ENCODE assay signal across 15 mouse cellular contexts in the genomic region with DNA sequence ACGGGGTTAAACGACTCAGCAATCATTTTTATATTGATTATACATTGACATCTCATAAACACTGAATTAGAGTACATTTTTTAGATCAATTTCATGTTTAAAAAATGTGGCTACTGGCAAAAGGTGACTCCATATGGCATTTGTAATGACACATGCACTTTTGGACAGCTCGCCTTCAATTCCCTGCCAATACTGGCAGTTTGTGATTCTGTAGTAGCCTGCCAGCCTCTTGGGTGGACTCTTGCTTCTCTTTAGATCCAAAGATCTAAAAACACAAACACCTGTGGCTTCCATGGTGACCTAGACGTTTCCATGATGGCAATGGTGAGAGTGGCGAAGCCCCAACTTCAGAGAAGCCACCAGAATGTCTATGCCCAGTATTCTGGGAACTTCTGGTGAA.
"Had no signal": no experiment of that assay in that cellular context is flagged by ENCODE, and none has a peak within 500 bp of the region (broad histone marks: within the 10 kb centered on the region; RNA-seq: fewer than 3 reads in every experiment).

No protein-coding gene starts in this region.

- H3K27me3 ChIP-seq: liver, embryonic 15.5 days; neural tube, embryonic 13.5 days; stomach, embryonic 15.5 days had no signal

- DNase-seq: kidney, postnatal 10 days; lung, adult 2 months; lung, postnatal 4 days; right cerebral cortex, postnatal 14 days; thymus, adult 2 months; thymus, postnatal 25 days had no signal

- H3K4me3 ChIP-seq: left cerebral cortex, adult 2 months; limb, embryonic 10.5 days; liver, embryonic 15.5 days; midbrain, embryonic 10.5 days; neural tube, embryonic 13.5 days; stomach, embryonic 15.5 days had no signal

- H3K4me1 ChIP-seq: liver, embryonic 15.5 days; stomach, embryonic 15.5 days had no signal

- H3K4me2 ChIP-seq: liver, embryonic 11.5 days; liver, embryonic 15.5 days; neural tube, embryonic 13.5 days; stomach, embryonic 15.5 days had no signal

- H3K36me3 ChIP-seq: limb, embryonic 10.5 days; liver, embryonic 15.5 days; midbrain, embryonic 10.5 days; neural tube, embryonic 13.5 days; stomach, embryonic 15.5 days had no signal

- H3K9ac ChIP-seq: liver, embryonic 15.5 days; neural tube, embryonic 13.5 days; stomach, embryonic 15.5 days had no signal

- ATAC-seq: lung, postnatal 0 days; midbrain, embryonic 16.5 days had no signal

- H3K27ac ChIP-seq: left cerebral cortex, adult 2 months; limb, embryonic 10.5 days; liver, embryonic 15.5 days; midbrain, embryonic 10.5 days; neural tube, embryonic 13.5 days; stomach, embryonic 15.5 days had no signal

- H3K9me3 ChIP-seq: limb, embryonic 10.5 days; liver, embryonic 15.5 days; midbrain, embryonic 10.5 days; neural tube, embryonic 13.5 days; stomach, embryonic 15.5 days had no signal
